Mouse (Mus musculus): ENCODE data around the gene Cyp2s1.

DNA sequence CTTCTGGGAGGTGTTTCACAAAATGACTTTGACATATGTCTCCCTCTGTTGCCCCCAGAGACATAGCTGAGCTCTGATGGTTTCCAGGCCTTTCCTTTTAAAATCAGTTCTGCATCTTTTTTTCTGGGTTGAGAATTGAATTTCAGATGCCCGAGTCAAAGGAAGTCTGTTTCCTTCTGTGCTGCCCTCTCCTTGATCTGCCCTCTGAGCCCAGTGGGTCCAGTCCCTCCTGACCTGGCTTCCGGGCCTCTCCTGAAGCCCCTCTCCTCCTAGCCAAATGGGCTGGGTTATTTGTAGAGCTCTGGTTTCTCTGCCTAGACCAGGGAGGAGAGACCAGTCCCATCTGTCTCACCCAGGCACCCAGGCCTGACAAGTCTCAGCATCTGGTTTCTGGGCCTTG is 13.5 kb upstream of the Cyp2s1 start:
- TF ChIP-seq CTCF (IDR thresholded peaks at IDR 0.05; ENCODE audit: control insufficient read depth, insufficient read depth, low read length), result no peak
- no peak for TF ChIP-seq POLR2A (IDR thresholded peaks at IDR 0.05; ENCODE audit: borderline replicate concordance, control insufficient read depth, low read depth, low read length)

Data from bone marrow, adult 2 months (tissue).